ENCODE assay signal across 13 mouse cellular contexts in the genomic region with DNA sequence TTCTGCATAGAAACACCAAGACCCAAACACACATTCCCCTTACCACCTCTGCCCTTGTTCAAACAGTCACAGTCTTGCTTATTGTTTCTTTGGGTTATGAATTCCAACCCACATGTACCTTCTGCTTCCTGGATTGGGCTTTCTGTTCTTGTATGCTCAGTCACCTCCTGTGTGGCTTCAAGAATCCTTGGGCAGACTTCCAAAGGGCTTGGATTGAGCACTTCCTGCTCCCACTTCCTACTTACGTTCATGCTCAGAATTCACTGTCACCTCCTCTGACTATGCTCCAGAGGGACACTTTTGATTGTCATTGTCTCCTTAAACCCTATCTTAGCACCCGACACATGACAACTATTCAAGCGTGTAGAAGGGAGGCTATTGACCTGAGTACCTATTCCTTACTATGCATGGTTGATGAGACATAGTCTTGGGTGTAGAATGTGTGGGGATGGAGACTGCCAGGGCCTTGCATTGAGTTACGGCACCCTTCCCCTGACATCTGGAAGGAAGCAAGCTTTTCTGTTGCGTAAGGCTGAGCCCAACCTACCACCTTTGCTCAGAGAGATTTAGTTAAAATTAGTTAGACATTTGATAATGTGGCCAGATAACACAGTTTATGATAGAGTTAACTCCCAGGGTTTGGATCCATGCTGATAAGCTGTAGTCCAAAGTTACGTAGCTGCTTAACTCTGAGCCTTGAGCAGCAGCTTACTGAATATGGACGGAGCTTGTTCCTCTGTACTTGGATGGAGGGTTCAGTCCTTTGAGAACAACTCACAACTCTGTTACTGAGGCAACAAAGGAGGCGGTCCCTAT.
"Had no signal": no experiment of that assay in that cellular context is flagged by ENCODE, and none has a peak within 500 bp of the region (broad histone marks: within the 10 kb centered on the region; RNA-seq: fewer than 3 reads in every experiment).

No protein-coding gene starts in this region.

- ATAC-seq: liver, embryonic 12.5 days; midbrain, embryonic 16.5 days had no signal

- H3K4me1 ChIP-seq: limb, embryonic 13.5 days; liver, embryonic 12.5 days; midbrain, embryonic 12.5 days; neural tube, embryonic 15.5 days had no signal

- H3K27me3 ChIP-seq: limb, embryonic 13.5 days; liver, embryonic 12.5 days; lung, embryonic 15.5 days; midbrain, embryonic 12.5 days; neural tube, embryonic 15.5 days had no signal

- H3K4me3 ChIP-seq: limb, embryonic 13.5 days; liver, embryonic 12.5 days; lung, embryonic 15.5 days; midbrain, embryonic 12.5 days; neural tube, embryonic 15.5 days had no signal

- H3K9me3 ChIP-seq: limb, embryonic 13.5 days; liver, embryonic 12.5 days; lung, embryonic 15.5 days; midbrain, embryonic 12.5 days; neural tube, embryonic 15.5 days had no signal

- DNase-seq: kidney, adult 18-20 months; kidney, postnatal 10 days; left cerebral cortex, postnatal 4 days; right cerebral cortex, adult 18-20 months; right cerebral cortex, postnatal 25 days; thymus, adult 2 months; thymus, postnatal 25 days had no signal

- H3K36me3 ChIP-seq: limb, embryonic 13.5 days; liver, embryonic 12.5 days; lung, embryonic 15.5 days; midbrain, embryonic 12.5 days; neural tube, embryonic 15.5 days had no signal

- H3K27ac ChIP-seq: limb, embryonic 13.5 days; liver, embryonic 12.5 days; lung, embryonic 15.5 days; midbrain, embryonic 12.5 days; neural tube, embryonic 15.5 days had no signal

- H3K9ac ChIP-seq: limb, embryonic 13.5 days; liver, embryonic 12.5 days; lung, embryonic 15.5 days; midbrain, embryonic 12.5 days; neural tube, embryonic 15.5 days had no signal

- H3K4me2 ChIP-seq: limb, embryonic 13.5 days; liver, embryonic 12.5 days; lung, embryonic 15.5 days; midbrain, embryonic 12.5 days; neural tube, embryonic 15.5 days had no signal
